Mouse (Mus musculus): ENCODE data around the gene Sertad4.

The Sertad4 gene

GRCm38 (mm10) chr1:192851126-192851525 is 4.4 kb downstream of the Sertad4 start:
- DNase-seq, result no peak

GRCm38 (mm10) chr1:192849616-192850015 is 5.9 kb downstream of the Sertad4 start:
- no peak for DNase-seq

GRCm38 (mm10) chr1:192847254-192847653 is 8.3 kb downstream of the Sertad4 start:
- DNase-seq, result no peak

GRCm38 (mm10) chr1:192841094-192841813 is 14.3 kb downstream of the Sertad4 start:
- no peak for DNase-seq

- DNase-seq, result no peak
Measured at GRCm38 (mm10) chr1:192840655-192841054, 14.9 kb downstream of the Sertad4 start.

GRCm38 (mm10) chr1:192835211-192835681 is 20.3 kb downstream of the Sertad4 start:
- no peak for DNase-seq

GRCm38 (mm10) chr1:192834361-192835210 is 21.0 kb downstream of the Sertad4 start:
- peak; percentile 62 for DNase-seq

- DNase-seq, result no peak
Measured at GRCm38 (mm10) chr1:192833586-192833985, 22.0 kb downstream of the Sertad4 start.

GRCm38 (mm10) chr1:192833097-192833496 is 22.5 kb downstream of the Sertad4 start:
- no peak for DNase-seq

- no peak for DNase-seq
Measured at GRCm38 (mm10) chr1:192832338-192832737, 23.2 kb downstream of the Sertad4 start.

- no peak for DNase-seq
Measured at GRCm38 (mm10) chr1:192830444-192830843, 25.1 kb downstream of the Sertad4 start.

- DNase-seq, result no peak
Measured at GRCm38 (mm10) chr1:192828928-192829327, 26.6 kb downstream of the Sertad4 start.

- no peak for DNase-seq
Measured at GRCm38 (mm10) chr1:192827955-192828354, 27.6 kb downstream of the Sertad4 start.

GRCm38 (mm10) chr1:192825746-192826145 is 29.8 kb downstream of the Sertad4 start:
- no peak for DNase-seq

- DNase-seq, result no peak
Measured at GRCm38 (mm10) chr1:192822652-192823525, 32.7 kb downstream of the Sertad4 start.

- no peak for DNase-seq
Measured at GRCm38 (mm10) chr1:192822309-192822651, 33.3 kb downstream of the Sertad4 start.

GRCm38 (mm10) chr1:192818334-192818733 is 37.2 kb downstream of the Sertad4 start:
- DNase-seq, result no peak

- DNase-seq, result no peak
Measured at GRCm38 (mm10) chr1:192815789-192816188, 39.8 kb downstream of the Sertad4 start.

- DNase-seq, result no peak
Measured at GRCm38 (mm10) chr1:192814700-192815099, 40.9 kb downstream of the Sertad4 start.

GRCm38 (mm10) chr1:192812758-192813157 is 42.8 kb downstream of the Sertad4 start:
- no peak for DNase-seq

GRCm38 (mm10) chr1:192812290-192812689 is 43.3 kb downstream of the Sertad4 start:
- no peak for DNase-seq

GRCm38 (mm10) chr1:192806168-192807157 is 49.1 kb downstream of the Sertad4 start:
- no peak for DNase-seq
